Mouse (Mus musculus) kidney, embryonic 15.5 days (tissue): Measurements from ENCODE around the gene Gm17416. TPM values are rescaled to one million over a fixed set of nuclear protein-coding genes. Genes with fewer than 3 reads are reported as not detected.

Source experiments
- ATAC-seq: fragments of 200-750 bp; cut with Nextera tagmentation; replicated peaks from 2 replicates; pipeline ENCODE4 v1.8.0; 2017; ENCODE audit warnings: moderate TSS enrichment; ENCODE audit not compliant: low FRiP score
- H3K27ac ChIP-seq: fragments of 300-500 bp; sonication (generic); 2 replicates; pipeline ENCODE4 v1.5.1; 2015; ENCODE audit warnings: mild to moderate bottlenecking, inconsistent platforms
- H3K27me3 ChIP-seq: fragments of 300-500 bp; sonication (generic); 2 replicates; pipeline ENCODE4 v1.6.1; 2015; ENCODE audit warnings: inconsistent platforms
- H3K36me3 ChIP-seq: fragments of 300-500 bp; sonication (generic); 2 replicates; pipeline ENCODE4 v1.6.1; 2015; ENCODE audit warnings: inconsistent platforms
- H3K4me1 ChIP-seq: fragments of 300-500 bp; sonication (generic); 2 replicates; pipeline ENCODE4 v1.6.1; 2015; ENCODE audit warnings: inconsistent platforms
- H3K4me2 ChIP-seq: fragments of 300-500 bp; sonication (generic); 2 replicates; pipeline ENCODE4 v1.6.1; 2015; ENCODE audit warnings: moderate library complexity, mild to moderate bottlenecking, inconsistent platforms
- H3K4me3 ChIP-seq: fragments of 300-500 bp; sonication (generic); replicated peaks from 2 replicates; pipeline ENCODE4 v1.5.1; 2015; ENCODE audit warnings: mild to moderate bottlenecking, inconsistent platforms
- H3K9ac ChIP-seq: fragments of 300-500 bp; sonication (generic); 2 replicates; pipeline ENCODE4 v1.6.1; 2015; ENCODE audit warnings: mild to moderate bottlenecking, inconsistent platforms
- H3K9me3 ChIP-seq: fragments of 300-500 bp; sonication (generic); replicated peaks from 2 replicates; pipeline ENCODE4 v1.6.1; 2016; ENCODE audit warnings: inconsistent platforms
- WGBS: fragments of 180-500 bp; shearing (Covaris S2); methylation state at CpG from one replicate; pipeline ENCODE4 v1.1.7; 2015; ENCODE audit warnings: mixed read lengths; 5-methylcytosine and 5-hydroxymethylcytosine counted together
- polyA plus RNA-seq: library from polyadenylated mRNA; unstranded; fragments of >200 nt; fragmentation: Nextera tagmentation; extraction: Ambion mirVana; gene quantifications from 2 replicates; pipeline ENCODE4 v1.2.1, GENCODE M21; 2015

The Gm17416 gene
- polyA plus RNA-seq, 1 experiment from 2014 or later, result not detected

DNA sequence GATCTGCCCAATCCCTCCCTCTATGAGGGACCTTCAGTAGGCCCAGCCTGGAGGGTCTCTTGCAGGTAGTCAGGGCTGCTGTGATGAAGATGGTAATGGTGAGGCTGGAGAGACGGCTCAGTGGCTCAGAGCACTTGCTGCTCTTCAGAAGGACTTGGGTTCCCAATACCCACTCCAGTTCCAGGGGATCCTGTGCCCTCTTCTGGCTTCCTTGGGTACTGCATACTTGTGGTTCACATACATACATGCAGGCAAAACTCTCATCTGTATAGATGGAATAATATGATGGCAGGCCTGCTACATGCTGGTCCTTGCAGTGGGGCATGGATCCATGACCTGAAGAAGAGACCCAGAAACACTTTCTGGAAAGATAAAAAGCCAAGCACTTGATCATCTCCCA lies 39.6 kb downstream of the Gm17416 start:
- peak overlapping the region; percentile 78 for H3K27ac ChIP-seq

DNA sequence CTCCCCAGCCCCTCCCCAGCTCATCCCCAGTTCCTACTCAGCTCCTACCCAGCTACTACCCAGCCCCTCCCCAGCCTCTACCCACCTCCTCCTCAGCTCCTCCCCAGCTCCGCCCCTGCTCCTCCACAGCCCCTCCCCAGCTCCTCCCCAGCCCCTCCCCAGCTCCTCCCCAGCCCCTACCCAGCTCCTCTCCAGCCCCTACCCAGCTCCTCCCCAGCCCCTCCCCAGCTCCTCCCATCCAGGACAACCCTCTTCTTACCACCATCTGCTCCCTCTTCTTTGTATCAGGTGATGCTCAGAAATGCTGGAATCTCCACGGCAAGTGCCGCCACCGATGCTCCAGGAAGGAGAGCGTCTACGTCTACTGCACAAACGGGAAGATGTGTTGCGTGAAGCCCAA lies 43.1 kb downstream of the Gm17416 start:
- Histone ChIP-seq H3K4me2 (no peak overlapping the region), H3K9me3 (no peaks in the 10 kb centered on the region), H3K27ac (no peak overlapping the region), H3K4me3 (no peak overlapping the region), H3K27me3 (no peaks in the 10 kb centered on the region), H3K36me3 (no peaks in the 10 kb centered on the region), H3K4me1 (peaks cover 17% of the 10 kb centered on the region), H3K9ac (no peak overlapping the region)
- ATAC-seq, result peak; percentile 20; the same call in 1 of the 2 replicates
- WGBS, result 42% methylated on average over 7 of the region's 8 CpGs

More for the DNA sequence above, 39.6 kb downstream of the Gm17416 start:
- ATAC-seq, result no peak
- no peak overlapping the region for H3K4me3 ChIP-seq
- H3K27me3 ChIP-seq, result no peaks in the 10 kb centered on the region
- no peak overlapping the region for H3K4me2 ChIP-seq
- no peaks in the 10 kb centered on the region for H3K36me3 ChIP-seq
- H3K9me3 ChIP-seq, result no peaks in the 10 kb centered on the region
- H3K4me1 ChIP-seq, result peaks cover 30% of the 10 kb centered on the region
- WGBS, result 100% methylated on average over 1 of the region's 1 CpGs
- H3K9ac ChIP-seq, result no peak overlapping the region

DNA sequence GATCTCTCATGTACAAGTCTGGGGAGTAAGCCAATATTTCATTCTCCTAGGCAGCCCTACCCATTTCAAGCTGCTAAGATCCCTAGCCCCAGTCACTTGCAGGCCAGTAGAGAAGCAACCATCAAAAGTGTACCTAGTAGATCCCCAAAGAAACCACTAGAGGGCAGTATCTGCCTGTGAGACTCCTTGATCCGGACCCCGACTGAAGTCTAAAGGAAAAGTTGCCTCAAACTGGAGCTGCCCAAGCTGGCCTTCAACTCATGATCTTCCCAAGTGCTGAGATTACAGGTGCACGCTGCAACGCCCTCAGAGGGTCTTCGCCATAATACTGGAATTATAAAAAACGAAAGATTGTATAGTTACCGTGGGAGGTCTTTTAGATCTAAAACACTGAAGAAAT lies 46.4 kb downstream of the Gm17416 start:
- Histone ChIP-seq H3K36me3 (no peaks in the 10 kb centered on the region), H3K27ac (0 out of 2 replicates have a peak overlapping the region, but pooled peaks have one; percentile 22), H3K27me3 (no peaks in the 10 kb centered on the region), H3K4me3 (no peak overlapping the region), H3K9me3 (no peaks in the 10 kb centered on the region), H3K4me2 (no peak overlapping the region), H3K9ac (no peak overlapping the region), H3K4me1 (peaks cover 10% of the 10 kb centered on the region)
- 10% methylated on average over 7 of the region's 7 CpGs for WGBS
- ATAC-seq, result peak; percentile 71

DNA sequence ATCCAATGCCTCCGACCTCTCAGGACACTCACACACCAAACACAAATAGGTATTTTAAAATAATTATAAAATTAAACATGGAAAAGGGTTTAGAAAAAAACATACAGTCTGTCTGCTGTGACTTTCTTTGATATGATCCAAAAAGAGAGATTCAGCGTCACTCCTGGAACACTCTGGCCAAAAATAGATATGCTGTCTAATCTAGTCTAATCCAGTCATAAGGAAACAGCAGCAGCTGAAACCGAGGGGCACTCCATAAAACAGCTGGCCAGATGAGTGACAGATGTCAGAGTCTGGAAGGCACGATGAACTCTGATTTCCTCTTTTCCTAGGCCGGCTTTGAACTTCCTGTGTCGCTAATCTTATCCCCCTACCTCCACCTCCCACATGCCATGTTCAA lies 47.3 kb downstream of the Gm17416 start:
- no peak for ATAC-seq
- Histone ChIP-seq H3K27ac (0 out of 2 replicates have a peak overlapping the region, but pooled peaks have one; percentile 11), H3K4me3 (no peak overlapping the region), H3K9ac (no peak overlapping the region), H3K36me3 (no peaks in the 10 kb centered on the region), H3K4me2 (no peak overlapping the region), H3K9me3 (no peaks in the 10 kb centered on the region), H3K27me3 (no peaks in the 10 kb centered on the region), H3K4me1 (peaks cover 15% of the 10 kb centered on the region)
- 52% methylated on average over 6 of the region's 6 CpGs for WGBS

DNA sequence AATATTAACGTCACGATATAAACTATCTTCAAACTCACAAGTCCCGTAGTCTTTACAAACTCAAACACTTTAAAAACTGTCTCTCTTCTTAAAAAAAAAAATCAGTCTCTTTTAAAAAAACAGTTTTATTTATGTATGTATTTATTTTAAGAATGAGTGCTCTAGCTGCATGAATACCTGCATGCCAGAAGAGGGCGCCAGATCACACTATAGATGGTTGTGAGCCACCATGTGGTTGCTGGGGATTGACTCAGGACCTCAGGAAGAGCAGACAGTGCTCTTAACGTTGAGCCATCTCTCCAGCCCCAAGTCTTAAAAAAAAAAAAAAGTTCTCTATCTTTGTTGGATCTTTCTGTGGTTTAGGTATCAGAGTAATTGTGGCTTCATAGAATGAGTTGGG lies 48.2 kb downstream of the Gm17416 start:
- H3K9ac ChIP-seq, result no peak overlapping the region

More for the DNA sequence above, 48.2 kb downstream of the Gm17416 start:
- Histone ChIP-seq H3K9me3 (no peaks in the 10 kb centered on the region), H3K4me1 (peaks cover 23% of the 10 kb centered on the region), H3K4me2 (no peak overlapping the region), H3K27ac (no peak overlapping the region), H3K36me3 (no peaks in the 10 kb centered on the region), H3K27me3 (no peaks in the 10 kb centered on the region), H3K4me3 (no peak overlapping the region)
- 65% methylated on average over 5 of the region's 5 CpGs for WGBS
- no peak for ATAC-seq

Other genes with a start within 250 kb of the Gm17416 start
- gene Rbck1, start 236.7 kb upstream of the Gm17416 start, polyA plus RNA-seq, result 79.0 and 88.7 TPM in 2 replicates
- gene Trib3, start 225.3 kb upstream of the Gm17416 start, polyA plus RNA-seq, result 1.1 and 1.9 TPM in 2 replicates
- gene Nrsn2, start 192.7 kb upstream of the Gm17416 start, polyA plus RNA-seq, result 1.1 and 2.2 TPM in 2 replicates
- 10.6 and 12.2 TPM in 2 replicates for gene Sox12, start 171.3 kb upstream of the Gm17416 start, polyA plus RNA-seq
- gene Zcchc3, start 154.3 kb upstream of the Gm17416 start, polyA plus RNA-seq, result 42.4 and 45.7 TPM in 2 replicates
- 0.56 and 0.77 TPM in 2 replicates for gene 6820408C15Rik, start 153.8 kb upstream of the Gm17416 start, polyA plus RNA-seq
- 0.27 TPM in 1 of 2 replicates, not detected in the other for gene Defb23, start 104.7 kb upstream of the Gm17416 start, polyA plus RNA-seq
- gene Defb20, start 92.3 kb upstream of the Gm17416 start, polyA plus RNA-seq, result not detected in 2 replicates
- not detected in 2 replicates for gene Defb22, start 79.2 kb upstream of the Gm17416 start, polyA plus RNA-seq
- not detected in 2 replicates for gene Defb26, start 57.6 kb upstream of the Gm17416 start, polyA plus RNA-seq
- 0.67 and 0.95 TPM in 2 replicates for gene Defb28, start 51.1 kb upstream of the Gm17416 start, polyA plus RNA-seq
- 0.90 and 1.6 TPM in 2 replicates for gene Defb29, start 29.2 kb upstream of the Gm17416 start, polyA plus RNA-seq
- gene Defb21, start 3.4 kb downstream of the Gm17416 start, polyA plus RNA-seq, result not detected in 2 replicates
- 4.4 and 4.8 TPM in 2 replicates for gene Defb19, start 11.0 kb downstream of the Gm17416 start, polyA plus RNA-seq
- not detected in 2 replicates for gene Defb45, start 30.1 kb downstream of the Gm17416 start, polyA plus RNA-seq
- 0.67 and 0.88 TPM in 2 replicates for gene Defb36, start 35.0 kb downstream of the Gm17416 start, polyA plus RNA-seq
- 23.2 and 25.2 TPM in 2 replicates for gene Defb25, start 53.7 kb downstream of the Gm17416 start, polyA plus RNA-seq
- gene Rem1, start 57.6 kb downstream of the Gm17416 start, polyA plus RNA-seq, result 59.1 and 62.5 TPM in 2 replicates
- 141 and 147 TPM in 2 replicates for gene H13, start 100.1 kb downstream of the Gm17416 start, polyA plus RNA-seq
- gene Mcts2, start 117.7 kb downstream of the Gm17416 start, polyA plus RNA-seq, result 29.5 and 31.0 TPM in 2 replicates
- gene Id1, start 166.9 kb downstream of the Gm17416 start, polyA plus RNA-seq, result 133 and 143 TPM in 2 replicates
- 16.4 and 20.9 TPM in 2 replicates for gene Cox4i2, start 184.8 kb downstream of the Gm17416 start, polyA plus RNA-seq